Mouse (Mus musculus) stomach, postnatal 0 days (tissue): Measurements from ENCODE around the gene Car14.

Source experiments
- CTCF ChIP-seq: IDR thresholded peaks from 2 replicates; pipeline ENCODE4 v1.5.1; 2016; ENCODE audit warnings: antibody characterized with exemption, low read depth, mild to moderate bottlenecking, moderate library complexity
- EP300 ChIP-seq: optimal IDR thresholded peaks from 2 replicates; pipeline ENCODE3; 2016; ENCODE audit warnings: antibody characterized with exemption

- TF ChIP-seq CTCF (no peak), EP300 (no peak)
These were observed 2.7 kb downstream of the Car14 start for GRCm38 (mm10) chr3:95901616-95902372.
